ENCODE assay signal across 16 mouse cellular contexts in the genomic region with DNA sequence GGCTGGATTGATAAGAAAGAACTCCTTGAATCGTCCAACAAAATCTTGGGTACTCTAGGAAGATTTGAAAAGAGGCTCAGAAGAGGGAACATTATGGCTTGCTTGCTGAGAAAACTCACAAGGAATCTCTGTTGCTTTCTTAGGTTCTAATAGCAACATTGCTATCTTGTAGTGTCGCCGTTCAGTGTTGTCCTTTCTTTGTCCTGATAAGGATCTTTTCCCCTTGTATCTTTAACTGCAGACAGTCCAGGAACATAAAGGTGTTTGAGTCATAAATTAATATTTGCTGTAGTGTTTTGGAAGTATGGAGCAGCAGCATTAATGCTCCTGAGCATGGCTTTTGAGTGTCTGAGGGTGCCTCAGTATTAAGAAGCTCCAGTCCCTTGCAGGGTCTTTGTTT.
"Had no signal": no experiment of that assay in that cellular context is flagged by ENCODE, and none has a peak within 500 bp of the region (broad histone marks: within the 10 kb centered on the region; RNA-seq: fewer than 3 reads in every experiment).

No protein-coding gene starts in this region.

- H3K27me3 ChIP-seq: neural tube, embryonic 13.5 days; neural tube, embryonic 15.5 days; stomach, embryonic 15.5 days had no signal

- H3K4me3 ChIP-seq: neural tube, embryonic 13.5 days; neural tube, embryonic 15.5 days; stomach, embryonic 15.5 days had no signal

- DNase-seq: retina, postnatal 1 day; right cerebral cortex, adult 18-20 months; right cerebral cortex, postnatal 14 days; right cerebral cortex, postnatal 25 days; right cerebral cortex, postnatal 4 days; spleen, adult 18-20 months; thymus, adult 18-20 months; thymus, adult 2 months; thymus, postnatal 14 days; thymus, postnatal 25 days; thymus, postnatal 36 days; thymus, postnatal 4 days had no signal

- H3K36me3 ChIP-seq: neural tube, embryonic 13.5 days; neural tube, embryonic 15.5 days; stomach, embryonic 15.5 days had no signal

- H3K4me1 ChIP-seq: stomach, embryonic 15.5 days had no signal

- H3K4me2 ChIP-seq: neural tube, embryonic 13.5 days; neural tube, embryonic 15.5 days; stomach, embryonic 15.5 days had no signal

- H3K9ac ChIP-seq: neural tube, embryonic 13.5 days; neural tube, embryonic 15.5 days; stomach, embryonic 15.5 days had no signal

- H3K27ac ChIP-seq: neural tube, embryonic 13.5 days; neural tube, embryonic 15.5 days; stomach, embryonic 15.5 days; stomach, postnatal 0 days had no signal

- H3K9me3 ChIP-seq: neural tube, embryonic 13.5 days; neural tube, embryonic 15.5 days; stomach, embryonic 15.5 days had no signal
